Mouse (Mus musculus) lung, adult 2 months (tissue): ENCODE results near the gene Zbtb25. TPM values are rescaled to one million over a fixed set of nuclear protein-coding genes. Genes with fewer than 3 reads are reported as not detected.

Experiments used
- DNase-seq: peaks from one replicate; pipeline ENCODE4 v3.0.0; 2022
- H3K4me1 ChIP-seq: fragments of 200-500 bp; 2 replicates; pipeline ENCODE4 v1.6.1; 2011; ENCODE audit warnings: low read length; ENCODE audit not compliant: control insufficient read depth, insufficient read depth
- H3K4me3 ChIP-seq: fragments of 200-500 bp; replicated peaks from 2 replicates; pipeline ENCODE3; 2011; ENCODE audit warnings: low read depth, mild to moderate bottlenecking, control low read depth, low read length; ENCODE audit errors: extremely low read depth
- CTCF ChIP-seq: fragments of 200-500 bp; IDR thresholded peaks from 2 replicates; pipeline ENCODE4 v1.5.1; 2011; ENCODE audit warnings: mild to moderate bottlenecking, low read length, control low read depth; ENCODE audit not compliant: insufficient read depth
- POLR2A ChIP-seq: fragments of 200-500 bp; IDR thresholded peaks from 2 replicates; pipeline ENCODE4 v1.6.1; 2011; ENCODE audit warnings: low read depth, mild to moderate bottlenecking, control low read depth, low read length, borderline replicate concordance; ENCODE audit errors: extremely low read depth
- WGBS: fragments of 180-500 bp; shearing (Covaris S2); methylation state at CpG from one replicate; pipeline ENCODE4 v1.1.7; 2018; 5-methylcytosine and 5-hydroxymethylcytosine counted together
- polyA plus RNA-seq: library from polyadenylated mRNA; depleted of rRNA; stranded (reverse); fragments of >200 nt; gene quantifications from 2 replicates; pipeline ENCODE4 v1.2.3, GENCODE M21; 2012; rRNA removed

The Zbtb25 gene
- polyA plus RNA-seq, 1 experiment = 6.4 TPM

DNA sequence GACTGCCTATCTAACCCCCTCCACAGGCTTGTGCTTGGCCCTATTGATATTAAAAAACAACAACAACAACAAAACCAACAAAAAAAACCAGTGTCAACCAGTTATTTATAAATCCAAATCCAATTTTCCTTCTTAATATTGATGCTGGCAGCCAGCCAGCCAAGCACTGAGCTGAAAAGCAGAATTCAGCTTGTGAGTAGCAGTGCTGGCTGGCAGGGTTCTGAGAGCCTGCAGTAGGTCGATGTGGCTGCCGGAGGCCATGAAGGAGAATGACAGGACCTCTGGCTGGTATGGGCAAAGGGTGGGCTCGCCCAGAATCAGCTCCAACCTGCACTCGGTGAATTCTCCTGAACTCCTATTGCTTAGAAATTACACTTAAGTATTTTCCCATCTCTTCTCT is 65.2 kb downstream of the Zbtb25 start:
- DNase-seq = no peak
- no peak overlapping the region for H3K4me3 ChIP-seq
- TF ChIP-seq CTCF = no peak
- TF ChIP-seq POLR2A = no peak
- WGBS = 63% methylated on average over 4 of the region's 4 CpGs
- no peaks in the 10 kb centered on the region for H3K4me1 ChIP-seq

DNA sequence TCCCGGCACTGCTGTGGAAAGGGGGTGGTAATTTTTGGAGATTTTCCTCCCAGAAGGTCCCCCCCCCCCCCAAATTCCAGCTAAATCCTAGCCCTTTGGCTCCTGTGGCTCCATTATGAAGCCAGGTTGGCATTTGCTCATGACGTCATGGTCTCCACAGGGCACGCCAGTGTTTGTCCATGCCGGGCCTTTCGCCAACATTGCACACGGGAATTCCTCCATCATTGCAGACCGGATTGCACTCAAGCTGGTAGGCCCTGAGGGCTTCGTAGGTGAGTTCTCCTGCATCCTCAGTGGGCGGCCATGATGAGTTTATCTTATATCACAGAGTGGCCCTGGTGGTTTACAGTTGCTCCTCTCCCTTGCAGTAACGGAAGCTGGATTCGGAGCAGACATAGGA is 65.9 kb downstream of the Zbtb25 start:
- Histone ChIP-seq H3K4me3 (no peak overlapping the region), H3K4me1 (peaks cover 4% of the 10 kb centered on the region)
- 71% methylated on average over 11 of the region's 11 CpGs for WGBS
- peak; percentile 50 for DNase-seq
- no peak for TF ChIP-seq POLR2A
- TF ChIP-seq CTCF = no peak

DNA sequence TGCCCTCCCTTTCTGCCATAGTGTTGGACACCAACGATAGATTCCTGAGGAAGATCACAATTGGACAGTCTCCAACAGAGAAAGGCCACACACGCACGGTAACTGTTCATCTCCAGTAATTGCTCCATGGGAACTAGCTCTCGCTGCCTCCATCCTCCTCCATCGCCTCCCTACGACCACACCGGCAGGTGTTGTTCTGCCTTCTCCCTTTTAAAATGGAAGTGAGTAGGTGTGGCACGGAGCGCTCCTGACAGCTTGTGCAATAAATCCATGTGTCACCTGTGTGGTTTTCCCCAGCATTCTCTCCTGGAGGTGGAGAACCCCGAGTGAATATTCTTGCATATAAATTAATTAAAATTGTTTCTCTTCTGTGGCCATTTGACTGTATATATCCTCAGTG is 69.0 kb downstream of the Zbtb25 start:
- Histone ChIP-seq H3K4me1 (peaks cover 5% of the 10 kb centered on the region), H3K4me3 (no peak overlapping the region)
- no peak for DNase-seq
- TF ChIP-seq POLR2A (no peak), CTCF (no peak)
- 74% methylated on average over 10 of the region's 10 CpGs for WGBS

DNA sequence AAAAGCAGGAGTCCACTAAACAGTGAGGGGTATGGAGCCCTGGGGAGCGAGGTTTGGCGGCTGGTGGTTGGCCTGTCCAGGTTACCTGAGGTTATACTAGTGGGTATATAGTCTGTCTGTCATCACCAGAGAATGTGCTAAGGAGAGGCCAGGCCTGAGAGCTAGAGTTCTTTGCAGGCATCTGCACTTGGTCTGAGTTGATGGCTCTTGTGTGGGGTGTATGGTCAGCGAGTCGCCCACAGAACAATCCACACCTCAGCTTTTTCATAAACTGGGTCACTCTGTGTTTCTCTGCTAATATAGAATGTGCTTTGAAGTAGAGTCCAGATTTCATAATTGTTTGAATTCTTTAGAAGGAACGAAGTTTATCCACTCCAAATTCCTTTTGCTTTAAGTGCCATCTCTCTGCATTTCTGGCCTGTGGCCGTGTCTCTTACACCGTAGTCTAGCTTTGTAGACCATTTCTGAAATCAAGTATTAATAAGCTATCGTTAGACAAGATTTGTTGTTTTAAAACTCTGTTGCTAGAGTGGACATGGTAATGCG is 70.0 kb downstream of the Zbtb25 start:
- DNase-seq = peak; percentile 54
- Histone ChIP-seq H3K4me1 (peaks cover 5% of the 10 kb centered on the region), H3K4me3 (no peak overlapping the region)
- 71% methylated on average over 9 of the region's 9 CpGs for WGBS
- TF ChIP-seq CTCF (no peak), POLR2A (no peak)

DNA sequence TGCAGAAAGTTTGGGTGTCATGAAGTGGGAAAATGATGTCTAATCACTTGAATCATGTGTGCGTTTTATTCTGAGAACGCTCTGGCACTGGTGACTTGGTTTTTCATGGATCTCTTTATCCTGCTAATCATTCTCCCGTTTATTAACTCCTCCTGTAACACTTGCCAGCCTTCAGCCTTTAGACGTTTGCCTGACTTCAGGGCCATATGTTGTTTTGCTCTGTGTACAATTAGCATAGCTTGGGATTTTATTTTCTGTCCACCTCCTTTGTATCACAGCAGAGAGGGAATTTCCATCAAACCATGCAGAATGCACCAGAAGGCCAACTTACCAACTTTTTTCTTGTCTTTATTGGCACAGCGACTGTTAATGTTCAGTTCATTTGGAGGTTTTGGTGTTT is 71.6 kb downstream of the Zbtb25 start:
- Histone ChIP-seq H3K4me1 (peaks cover 5% of the 10 kb centered on the region), H3K4me3 (no peak overlapping the region)
- WGBS = 82% methylated on average over 5 of the region's 5 CpGs
- TF ChIP-seq CTCF (no peak), POLR2A (no peak)
- no peak for DNase-seq

Other genes starting within 250 kb of the Zbtb25 start
- gene Esr2, start 192.3 kb downstream of the Zbtb25 start, polyA plus RNA-seq = 2.6 and 2.7 TPM in 2 replicates
- not detected in 2 replicates for gene Tex21, start 122.9 kb downstream of the Zbtb25 start, polyA plus RNA-seq
- 69.8 and 96.2 TPM in 2 replicates for gene Mthfd1, start 114.3 kb downstream of the Zbtb25 start, polyA plus RNA-seq
- gene Akap5, start 44.7 kb downstream of the Zbtb25 start, polyA plus RNA-seq = 31.6 and 72.3 TPM in 2 replicates
- gene Zbtb1, start 664 bp upstream of the Zbtb25 start, polyA plus RNA-seq = 1.9 and 2.2 TPM in 2 replicates
- 16.4 and 24.0 TPM in 2 replicates for gene Hspa2, start 34.6 kb upstream of the Zbtb25 start, polyA plus RNA-seq
- gene Ppp1r36, start 47.9 kb upstream of the Zbtb25 start, polyA plus RNA-seq = 1.1 and 1.8 TPM in 2 replicates
- gene Plekhg3, start 161.3 kb upstream of the Zbtb25 start, polyA plus RNA-seq = 19.5 and 20.4 TPM in 2 replicates